Comparison of ENCODE assay signal across 9 mouse cellular contexts in the genomic region with DNA sequence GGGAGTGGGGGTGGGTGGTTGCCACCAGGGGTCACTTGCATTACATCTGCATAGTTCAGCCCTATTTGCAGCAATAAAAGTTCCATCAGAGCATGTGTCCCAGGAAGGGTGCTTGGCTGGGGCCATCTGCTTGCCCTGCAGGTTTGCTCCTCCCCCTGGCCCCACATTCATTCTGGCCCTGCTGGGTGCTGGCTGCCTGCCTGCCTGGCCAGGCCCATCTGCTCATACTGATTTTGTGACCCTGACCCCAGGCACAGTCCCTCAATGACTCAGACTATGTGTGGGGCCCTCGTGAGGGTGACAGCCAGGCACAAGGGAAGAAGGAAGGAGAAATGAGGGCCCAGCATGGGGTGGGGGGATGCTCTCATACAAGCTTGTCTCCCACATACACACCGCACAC. TPM values are rescaled to one million over a fixed set of nuclear protein-coding genes. Genes with fewer than 3 reads are reported as not detected.
A peak's percentile ranks its signal among the peaks of the same experiment; 100 is the strongest.
DNase-seq lines count a peak whose midpoint lies in the region; ATAC-seq lines count a peak whose summit lies in the region.
"Had no signal": no experiment of that assay in that cellular context is flagged by ENCODE, and none has a peak within 500 bp of the region (broad histone marks: within the 10 kb centered on the region; RNA-seq: fewer than 3 reads in every experiment).

No protein-coding gene starts in this region.

- WGBS in limb, embryonic 15.5 days = 48% methylated on average over 2 of the region's 2 CpGs

- no peaks in the 10 kb centered on the region for H3K36me3 ChIP-seq in limb, embryonic 15.5 days

- no peaks in the 10 kb centered on the region for H3K9me3 ChIP-seq in limb, embryonic 15.5 days

- ATAC-seq in limb, embryonic 15.5 days (ENCODE audit: insufficient number of reproducible peaks, low FRiP score, low TSS enrichment, low read depth) = peak; percentile 40; the same call in 1 of the 2 replicates
- ATAC-seq in inflammation-experienced regulatory T-cells, adult 6 months = no peak
- no peak for ATAC-seq in monocyte, adult 5-6 weeks (replicated peaks; ENCODE audit: insufficient number of reproducible peaks, low FRiP score, low TSS enrichment, poor library complexity, severe bottlenecking)
- ATAC-seq: CD4-positive, CD25-positive, alpha-beta regulatory T cell, adult 4 months had no signal

- H3K9ac ChIP-seq in limb, embryonic 15.5 days = no peak overlapping the region

- no peaks in the 10 kb centered on the region for H3K4me1 ChIP-seq in limb, embryonic 15.5 days

- H3K27ac ChIP-seq in limb, embryonic 15.5 days = no peak overlapping the region

- intact Hi-C loops in heart, postnatal 25 days (cut with DNase I) = loop anchor here (5.0 kb wide), 1 partner anchor 794 kb away; no protein-coding TSS in a partner anchor

- no peak overlapping the region for H3K4me3 ChIP-seq in limb, embryonic 15.5 days

- DNase-seq in heart, adult 11 months = peak; percentile 91
- DNase-seq in heart, postnatal 25 days (ENCODE audit: low spot score) = no peak
- DNase-seq in 416B (ENCODE audit: low read depth) = peak; percentile 36
- peak; percentile 88 to 94 for DNase-seq in cerebellum, postnatal 10 days
- no peak for DNase-seq in T-cell, adult 2 months (ENCODE audit: low spot score)

- H3K4me2 ChIP-seq in limb, embryonic 15.5 days = no peak overlapping the region

- H3K27me3 ChIP-seq in limb, embryonic 15.5 days = no peaks in the 10 kb centered on the region

RNA-seq across cellular contexts. Expression of a gene that starts 12.9 kb away (rescaled TPM):
- total RNA-seq in heart, postnatal 25 days (2021) = 10 to 100 TPM; 11.6 to 21.6 TPM
- 61.7 and 77.7 TPM in 2 replicates for polyA plus RNA-seq in limb, embryonic 15.5 days (2015; fragmentation: Nextera tagmentation; extraction: Ambion mirVana)
- polyA plus RNA-seq in inflammation-experienced regulatory T-cells, adult 6 months (2017; shearing (Covaris generic)) = 10 to 100 TPM; 12.4 to 28.7 (median 19.4) TPM
- 17.5 to 34.3 TPM (median 24.0 TPM) in 3 replicates for total RNA-seq in monocyte, adult 5-6 weeks (2017)

RNA-seq across cellular contexts. Expression of a gene that starts 40.1 kb away (rescaled TPM):
- total RNA-seq in heart, postnatal 25 days (2021) = 10 to 100 TPM; 61.6 to 70.0 TPM
- 7.1 and 8.0 TPM in 2 replicates for polyA plus RNA-seq in limb, embryonic 15.5 days (2015; fragmentation: Nextera tagmentation; extraction: Ambion mirVana)
- 100 to 1,000 TPM; 111 to 154 (median 126) TPM for polyA plus RNA-seq in inflammation-experienced regulatory T-cells, adult 6 months (2017; shearing (Covaris generic))
- total RNA-seq in monocyte, adult 5-6 weeks (2017) = 134 to 201 TPM (median 136 TPM) in 3 replicates

Comparison
In these comparisons a context has a peak if more than half of its experiments do, and no peak if none do; other contexts are left out.
1. DNase-seq: peak in heart, adult 11 months (single experiment), 416B (single experiment) and cerebellum, postnatal 10 days (2 of 2); none in heart, postnatal 25 days (single experiment) and T-cell, adult 2 months (single experiment).